ENCODE assay signal across 30 mouse cellular contexts in the genomic region with DNA sequence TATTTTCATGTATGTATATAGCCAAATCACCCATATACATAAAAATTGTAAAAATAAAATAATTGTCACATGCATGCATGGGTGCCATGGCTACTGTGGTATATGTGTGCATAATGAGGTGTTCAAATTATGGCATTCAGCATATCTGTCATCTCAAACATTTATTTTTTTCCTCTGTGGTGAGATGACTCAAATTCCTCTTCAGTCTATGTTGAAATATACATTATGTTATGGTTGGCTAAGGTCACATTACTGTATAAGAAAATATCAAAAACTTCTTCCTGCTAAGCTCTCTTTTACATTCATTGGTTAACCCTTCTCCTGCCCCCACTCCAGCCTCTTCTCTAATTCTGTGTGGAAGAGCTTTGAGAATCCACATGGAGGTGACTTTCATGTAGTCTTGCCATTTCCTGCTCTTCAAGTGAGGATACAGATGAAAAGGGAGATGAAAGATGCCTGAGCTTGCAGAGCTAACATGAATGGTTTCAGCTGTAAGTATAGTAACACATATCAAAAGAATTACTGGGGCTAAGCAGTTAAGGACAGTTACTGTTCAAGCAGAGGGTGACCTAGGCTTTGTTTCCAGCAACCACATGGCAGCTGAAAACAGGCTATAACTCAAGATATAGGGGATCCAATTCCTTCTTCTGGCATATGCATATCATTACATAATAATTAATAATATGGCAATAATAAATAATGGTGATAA.
DNase-seq lines count a peak whose midpoint lies in the region; ATAC-seq and TF ChIP-seq lines count a peak whose summit lies in the region.
"Had no signal": no experiment of that assay in that cellular context is flagged by ENCODE, and none has a peak within 500 bp of the region (broad histone marks: within the 10 kb centered on the region; RNA-seq: fewer than 3 reads in every experiment).

No protein-coding gene starts in this region.

- H3K36me3 ChIP-seq in midbrain, embryonic 15.5 days (replicated peaks) = no peaks in the 10 kb centered on the region
- H3K36me3 ChIP-seq in midbrain, embryonic 10.5 days = no peaks in the 10 kb centered on the region
- H3K36me3 ChIP-seq: embryonic facial prominence, embryonic 10.5 days; embryonic facial prominence, embryonic 13.5 days; forebrain, embryonic 10.5 days; forebrain, embryonic 15.5 days; G1E; heart, embryonic 12.5 days; heart, embryonic 15.5 days; hindbrain, embryonic 10.5 days; hindbrain, embryonic 13.5 days had no signal

- H3K4me3 ChIP-seq in midbrain, embryonic 15.5 days = no peak overlapping the region
- no peak overlapping the region for H3K4me3 ChIP-seq in midbrain, embryonic 10.5 days
- H3K4me3 ChIP-seq: embryonic facial prominence, embryonic 10.5 days; embryonic facial prominence, embryonic 13.5 days; forebrain, embryonic 10.5 days; forebrain, embryonic 15.5 days; heart, embryonic 12.5 days; heart, embryonic 15.5 days; hindbrain, embryonic 10.5 days; hindbrain, embryonic 13.5 days had no signal

- TF ChIP-seq CTCF in brain, embryonic 14.5 days (IDR thresholded peaks at IDR 0.05; ENCODE audit: borderline replicate concordance, extremely low read depth, insufficient read depth, insufficient read length) = no peak

- DNase-seq in midbrain, embryonic 10.5 days (ENCODE audit: low spot score) = no peak
- peak; percentile 64 for DNase-seq in 416B (ENCODE audit: low read depth)
- peak; percentile 17 for DNase-seq in brain, embryonic 14.5 days (ENCODE audit: low read depth)
- no peak for DNase-seq in left cerebral cortex, postnatal 36 days (ENCODE audit: low spot score in 2 of 2)
- no peak for DNase-seq in urinary bladder, postnatal 14 days (ENCODE audit: low spot score)
- DNase-seq: adrenal gland, adult 2 months; adrenal gland, postnatal 14 days; cerebellum, adult 11-12 months; cerebellum, adult 8-10 months; cerebellum, postnatal 10 days; cerebellum, postnatal 36 days; embryo, embryonic 11 days; gastrocnemius, postnatal 25 days; heart, adult 18-20 months; heart, postnatal 10 days; heart, postnatal 36 days had no signal

- no peak overlapping the region for H3K4me2 ChIP-seq in midbrain, embryonic 15.5 days
- H3K4me2 ChIP-seq: embryonic facial prominence, embryonic 13.5 days; forebrain, embryonic 15.5 days; heart, embryonic 12.5 days; heart, embryonic 15.5 days; hindbrain, embryonic 13.5 days had no signal

- H3K4me1 ChIP-seq in midbrain, embryonic 15.5 days = no peaks in the 10 kb centered on the region
- no peaks in the 10 kb centered on the region for H3K4me1 ChIP-seq in midbrain, embryonic 10.5 days
- H3K4me1 ChIP-seq: embryonic facial prominence, embryonic 10.5 days; embryonic facial prominence, embryonic 13.5 days; forebrain, embryonic 10.5 days; forebrain, embryonic 15.5 days; heart, embryonic 12.5 days; heart, embryonic 15.5 days; hindbrain, embryonic 10.5 days; hindbrain, embryonic 13.5 days had no signal

- intact Hi-C loops in left cerebral cortex, postnatal 36 days (cut with DNase I) = no loop called here

- ATAC-seq in midbrain, embryonic 15.5 days (replicated peaks) = peak; percentile 63; the same call in 1 of the 2 replicates
- ATAC-seq: forebrain, embryonic 15.5 days; hindbrain, embryonic 16.5 days; inflammation-experienced regulatory T-cells, adult 6 months; intestine, embryonic 16.5 days had no signal

- TF ChIP-seq POLR2A in brain, embryonic 14.5 days (IDR thresholded peaks at IDR 0.05; ENCODE audit: borderline replicate concordance, extremely low read depth, insufficient read depth, insufficient read length, poor library complexity, severe bottlenecking) = no peak

- H3K9me3 ChIP-seq in midbrain, embryonic 15.5 days = no peaks in the 10 kb centered on the region
- H3K9me3 ChIP-seq in midbrain, embryonic 10.5 days (replicated peaks) = no peaks in the 10 kb centered on the region
- H3K9me3 ChIP-seq: embryonic facial prominence, embryonic 10.5 days; embryonic facial prominence, embryonic 13.5 days; forebrain, embryonic 10.5 days; forebrain, embryonic 15.5 days; G1E; heart, embryonic 12.5 days; heart, embryonic 15.5 days; hindbrain, embryonic 10.5 days; hindbrain, embryonic 13.5 days had no signal

- H3K27me3 ChIP-seq in midbrain, embryonic 15.5 days (replicated peaks) = no peaks in the 10 kb centered on the region
- H3K27me3 ChIP-seq in midbrain, embryonic 10.5 days (ENCODE audit: low read depth, poor library complexity, severe bottlenecking) = no peaks in the 10 kb centered on the region
- H3K27me3 ChIP-seq: CH12.LX; embryonic facial prominence, embryonic 13.5 days; forebrain, embryonic 15.5 days; heart, embryonic 12.5 days; heart, embryonic 15.5 days; hindbrain, embryonic 13.5 days had no signal

- H3K27ac ChIP-seq in midbrain, embryonic 15.5 days = no peak overlapping the region
- H3K27ac ChIP-seq in midbrain, embryonic 10.5 days (replicated peaks) = no peak overlapping the region
- H3K27ac ChIP-seq: embryonic facial prominence, embryonic 10.5 days; embryonic facial prominence, embryonic 13.5 days; forebrain, embryonic 10.5 days; forebrain, embryonic 15.5 days; heart, embryonic 15.5 days; hindbrain, embryonic 10.5 days; hindbrain, embryonic 13.5 days had no signal

- H3K9ac ChIP-seq in midbrain, embryonic 15.5 days = no peak overlapping the region
- H3K9ac ChIP-seq: embryonic facial prominence, embryonic 13.5 days; forebrain, embryonic 15.5 days; heart, embryonic 12.5 days; heart, embryonic 15.5 days; hindbrain, embryonic 13.5 days had no signal

Comparison
In these comparisons a context has a peak if more than half of its experiments do, and no peak if none do; other contexts are left out.
1. DNase-seq: peak in 416B (single experiment) and brain, embryonic 14.5 days (single experiment); none in midbrain, embryonic 10.5 days (single experiment), left cerebral cortex, postnatal 36 days (0 of 2) and urinary bladder, postnatal 14 days (single experiment).